Mouse (Mus musculus): ENCODE measurements around the gene Tpst2.

Gene Tpst2

DNA sequence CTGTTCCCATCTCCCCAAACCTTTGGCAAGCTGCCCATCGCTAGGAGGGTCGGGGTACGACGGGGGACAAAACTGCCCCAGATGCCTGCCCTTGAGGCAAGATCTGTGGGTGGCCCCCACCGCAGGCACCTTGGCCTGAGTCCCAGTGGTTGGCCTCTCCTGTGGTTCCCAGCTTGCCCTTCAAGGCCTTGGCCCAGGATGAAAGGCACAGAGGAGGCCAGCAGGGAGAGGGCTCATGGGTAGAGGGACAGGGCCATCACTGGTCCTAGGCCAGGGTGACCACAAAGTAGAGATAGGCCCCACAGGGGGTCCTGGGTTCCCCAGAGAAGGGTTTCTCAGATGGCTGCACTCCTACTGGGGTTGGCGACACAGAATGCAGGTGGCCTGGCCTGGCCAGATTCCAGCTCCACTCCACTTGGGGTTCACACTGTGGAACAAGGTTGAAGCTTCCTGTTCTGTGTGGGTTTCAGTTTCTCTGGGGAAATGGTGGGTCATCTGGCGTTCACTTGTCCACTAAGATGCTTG, 22.1 kb upstream of the Tpst2 start:
- in situ Hi-C loops (cut with MseI, MboI), result no loop called here

DNA sequence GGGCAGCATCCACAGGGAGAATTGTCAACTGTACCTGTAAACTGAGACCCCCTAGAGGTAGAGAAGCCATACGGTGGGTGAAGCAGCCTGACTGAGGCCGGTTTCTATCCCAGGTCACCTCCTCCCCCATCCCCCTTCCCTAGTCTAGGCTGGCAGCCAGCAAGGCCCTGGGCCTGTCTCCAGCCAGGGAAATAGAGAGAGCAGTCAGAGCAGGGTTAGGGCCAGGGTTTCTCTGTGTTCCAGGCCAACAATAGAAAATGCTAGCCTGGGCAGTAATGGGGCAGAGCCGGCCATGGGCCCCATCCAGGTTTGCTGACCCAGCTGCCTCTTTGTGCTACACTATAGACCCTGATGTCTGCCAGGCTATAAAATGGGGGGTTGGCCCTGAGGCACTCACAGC, 21.1 kb upstream of the Tpst2 start, which contains the start of gene Crybb1:
Gene Crybb1, plus strand, starts transcription at position 390 of the 400 bp plus-strand sequence.
- in situ Hi-C loops (cut with MseI, MboI), result no loop called here

DNA sequence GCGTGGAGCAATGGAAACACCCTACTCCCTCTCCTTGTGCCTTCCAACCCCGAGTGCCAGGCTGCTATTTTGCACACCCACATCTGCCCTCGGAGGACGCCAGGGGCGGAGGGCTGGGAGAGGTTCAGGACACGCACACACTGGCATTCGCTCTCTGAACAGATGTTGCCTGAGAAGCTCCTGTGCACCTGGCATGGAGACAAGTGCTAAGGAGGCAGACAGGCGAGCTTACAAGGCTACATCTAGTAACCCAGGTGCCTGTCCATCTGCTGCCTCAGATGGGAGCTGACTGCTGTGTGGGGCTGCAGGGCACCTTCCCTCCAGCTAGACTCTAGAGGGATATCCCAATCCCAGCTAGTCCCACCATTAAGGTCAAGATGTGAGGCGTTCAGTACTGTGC, 20.0 kb upstream of the Tpst2 start:
- in situ Hi-C loops (cut with MseI, MboI), result no loop called here

- in situ Hi-C loops (cut with MseI, MboI), result no loop called here
These were observed 18.6 kb upstream of the Tpst2 start for GRCm38 (mm10) chr5:112257896-112258295.

- in situ Hi-C loops (cut with MseI, MboI), result no loop called here
These were observed 16.4 kb upstream of the Tpst2 start for GRCm38 (mm10) chr5:112259862-112260650.

GRCm38 (mm10) chr5:112260818-112261217, 15.7 kb upstream of the Tpst2 start:
- in situ Hi-C loops (cut with MseI, MboI), result no loop called here

GRCm38 (mm10) chr5:112264099-112264498, 12.4 kb upstream of the Tpst2 start:
- in situ Hi-C loops (cut with MseI, MboI), result no loop called here

- in situ Hi-C loops (cut with MseI, MboI), result no loop called here
These were observed 11.4 kb upstream of the Tpst2 start for GRCm38 (mm10) chr5:112265110-112265509.

DNA sequence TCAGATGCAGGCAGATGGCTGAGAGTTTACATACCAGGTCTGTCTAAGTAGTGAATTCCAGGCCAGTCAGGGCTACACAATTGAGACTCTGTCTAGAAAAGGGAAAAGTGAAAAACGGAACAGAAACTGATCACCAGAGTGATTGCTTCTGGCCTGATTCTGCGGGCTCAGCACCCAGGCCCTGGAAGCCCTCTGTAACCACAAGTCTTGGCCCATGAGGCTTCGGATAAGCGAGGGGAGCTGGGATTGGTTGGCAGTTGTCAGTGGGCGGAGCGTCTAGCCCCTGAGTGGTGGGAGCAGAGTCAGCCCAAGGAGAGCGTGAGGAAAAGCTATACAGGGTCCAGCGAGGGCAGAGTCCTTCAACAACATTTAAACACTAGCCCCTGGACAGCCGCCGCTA, 11.0 kb upstream of the Tpst2 start:
- in situ Hi-C loops (cut with MseI, MboI), result no loop called here

DNA sequence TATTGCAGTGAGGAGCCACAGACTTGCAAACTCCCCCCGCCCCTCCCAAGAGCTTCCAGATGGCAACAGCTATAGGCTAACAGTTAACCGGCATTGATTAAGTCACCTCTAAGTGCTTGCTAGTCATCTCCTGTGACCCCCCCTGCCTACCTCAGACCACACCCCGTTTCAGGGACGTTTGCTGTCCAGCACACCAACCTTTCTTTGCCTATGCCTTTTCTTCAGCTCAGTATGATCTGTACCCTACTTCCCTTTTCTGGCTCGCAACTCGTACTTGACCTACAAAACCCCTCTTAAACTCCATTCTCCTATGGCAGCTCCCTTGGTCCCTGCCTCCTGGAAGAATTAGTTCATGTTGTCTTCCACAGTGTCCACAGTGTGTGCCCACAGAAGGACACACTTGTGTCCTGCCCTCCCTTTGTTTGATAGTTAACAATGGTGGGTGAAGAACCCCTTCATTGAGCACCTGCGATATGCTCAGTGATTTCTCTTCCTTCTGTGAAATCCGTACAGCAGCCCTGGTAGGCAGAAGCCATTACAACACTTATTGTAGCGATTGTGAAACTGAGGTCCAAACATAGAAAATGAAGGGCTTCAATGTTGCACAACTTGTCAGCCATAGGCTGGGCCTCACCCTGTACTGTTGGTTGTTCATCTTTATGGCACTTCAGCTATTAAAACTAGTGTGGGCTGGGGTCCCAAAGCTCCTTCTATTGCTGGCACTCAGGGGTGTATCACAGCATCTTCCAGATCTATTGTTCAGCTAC, 10.3 kb upstream of the Tpst2 start:
- in situ Hi-C loops (cut with MseI, MboI), result no loop called here

DNA sequence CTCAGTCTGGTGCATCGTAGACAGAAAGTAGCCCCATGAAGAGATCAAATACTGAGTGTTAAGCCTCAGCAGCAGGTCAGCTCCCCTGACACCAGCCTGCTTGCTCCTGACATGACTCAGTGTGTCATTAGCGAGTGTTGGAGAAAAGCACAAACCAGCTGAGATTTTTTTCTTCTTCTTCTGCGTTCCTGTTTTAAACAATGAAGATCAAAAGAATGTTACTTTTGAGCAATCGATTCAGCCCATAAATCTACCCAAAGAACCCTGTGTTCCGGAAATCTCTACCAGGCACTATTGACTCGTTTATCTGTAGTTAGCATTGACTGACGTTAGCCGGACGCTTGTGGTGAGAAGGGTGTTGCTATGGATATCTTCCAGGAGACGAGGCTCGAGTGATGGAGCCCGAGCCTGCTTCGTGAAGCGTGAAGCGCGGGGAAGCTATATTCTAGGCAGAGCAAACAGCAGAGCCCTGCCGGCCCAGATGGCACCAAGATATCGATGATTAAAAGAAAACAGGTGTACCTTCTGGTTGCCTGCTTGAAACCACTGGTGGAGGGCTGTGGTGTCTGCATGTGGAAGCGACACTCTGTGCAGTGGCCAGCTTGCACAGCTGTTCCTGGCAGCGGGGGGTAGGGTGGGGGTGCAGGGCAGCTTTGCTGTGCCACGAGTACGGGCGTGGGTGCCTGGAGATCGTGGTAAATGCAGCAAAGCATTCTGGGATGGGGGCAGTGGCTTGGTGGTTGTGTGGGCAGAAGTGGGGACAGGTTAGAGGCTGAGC, 5.5 kb upstream of the Tpst2 start:
- in situ Hi-C loops (cut with MseI, MboI), result no loop called here

DNA sequence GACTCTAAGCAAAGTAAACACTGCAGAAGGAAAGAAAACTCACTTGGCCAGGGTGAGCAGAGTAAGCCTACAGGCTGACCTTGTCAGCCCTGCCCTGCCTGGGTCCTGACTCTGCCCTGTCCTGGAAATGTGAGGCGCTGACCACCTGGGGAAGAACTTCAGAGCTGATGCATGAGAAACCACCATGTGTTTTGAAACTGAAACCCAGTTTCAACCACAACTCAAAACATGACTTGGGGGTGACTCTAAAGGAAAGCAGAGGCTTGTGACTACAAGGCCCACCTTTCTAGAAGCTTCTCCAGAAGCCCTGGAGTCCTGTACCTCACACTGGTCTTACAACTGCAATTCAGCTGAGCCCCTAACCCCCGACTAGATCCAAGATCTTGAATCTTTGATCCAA, 3.6 kb upstream of the Tpst2 start:
- in situ Hi-C loops (cut with MseI, MboI), result no loop called here

- in situ Hi-C loops (cut with MseI, MboI), result no loop called here
These were observed 2.6 kb upstream of the Tpst2 start for GRCm38 (mm10) chr5:112273746-112274463.

DNA sequence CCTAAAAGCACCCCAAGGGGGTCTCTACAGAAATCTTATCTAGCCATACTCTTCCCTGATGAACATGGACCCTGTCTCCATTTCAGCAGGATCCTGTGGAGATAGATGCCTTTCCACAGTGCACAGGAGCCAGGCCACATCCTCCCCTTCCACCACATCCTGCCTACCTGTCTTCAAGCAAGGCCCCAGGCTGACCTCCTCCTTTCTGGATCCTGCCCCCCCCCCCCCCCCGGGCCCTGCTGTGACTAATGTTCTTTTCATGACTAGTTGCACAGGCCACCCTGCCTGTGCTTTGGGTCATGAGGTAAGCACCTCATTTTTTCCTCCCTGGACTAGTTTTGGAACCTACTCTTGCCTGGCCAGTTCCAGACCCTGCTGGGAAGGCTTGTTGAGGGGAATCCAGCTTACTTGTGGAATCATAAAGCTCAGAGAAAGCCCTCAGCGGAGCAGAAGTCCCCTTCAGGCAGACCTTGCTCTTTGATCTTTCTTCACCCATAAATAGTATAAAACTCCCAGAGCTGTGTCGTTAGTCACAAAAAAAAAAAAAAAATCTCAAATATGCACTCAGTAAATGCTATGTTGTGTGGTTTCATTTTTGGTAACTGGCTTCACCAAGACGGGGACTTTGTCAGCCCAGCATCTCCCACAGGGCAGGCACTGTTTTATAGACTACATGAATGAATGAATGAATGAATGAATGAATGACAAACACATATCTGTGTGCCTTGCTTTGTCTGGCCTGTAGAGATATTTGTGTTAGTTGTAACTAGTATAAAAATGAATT, 1.3 kb upstream of the Tpst2 start:
- in situ Hi-C loops (cut with MseI, MboI), result no loop called here

- in situ Hi-C loops (cut with MseI, MboI), result no loop called here
These were observed 437 bp downstream of the Tpst2 start for GRCm38 (mm10) chr5:112276907-112277348.

- in situ Hi-C loops (cut with MseI, MboI), result no loop called here
These were observed 1.5 kb downstream of the Tpst2 start for GRCm38 (mm10) chr5:112277906-112278470.

DNA sequence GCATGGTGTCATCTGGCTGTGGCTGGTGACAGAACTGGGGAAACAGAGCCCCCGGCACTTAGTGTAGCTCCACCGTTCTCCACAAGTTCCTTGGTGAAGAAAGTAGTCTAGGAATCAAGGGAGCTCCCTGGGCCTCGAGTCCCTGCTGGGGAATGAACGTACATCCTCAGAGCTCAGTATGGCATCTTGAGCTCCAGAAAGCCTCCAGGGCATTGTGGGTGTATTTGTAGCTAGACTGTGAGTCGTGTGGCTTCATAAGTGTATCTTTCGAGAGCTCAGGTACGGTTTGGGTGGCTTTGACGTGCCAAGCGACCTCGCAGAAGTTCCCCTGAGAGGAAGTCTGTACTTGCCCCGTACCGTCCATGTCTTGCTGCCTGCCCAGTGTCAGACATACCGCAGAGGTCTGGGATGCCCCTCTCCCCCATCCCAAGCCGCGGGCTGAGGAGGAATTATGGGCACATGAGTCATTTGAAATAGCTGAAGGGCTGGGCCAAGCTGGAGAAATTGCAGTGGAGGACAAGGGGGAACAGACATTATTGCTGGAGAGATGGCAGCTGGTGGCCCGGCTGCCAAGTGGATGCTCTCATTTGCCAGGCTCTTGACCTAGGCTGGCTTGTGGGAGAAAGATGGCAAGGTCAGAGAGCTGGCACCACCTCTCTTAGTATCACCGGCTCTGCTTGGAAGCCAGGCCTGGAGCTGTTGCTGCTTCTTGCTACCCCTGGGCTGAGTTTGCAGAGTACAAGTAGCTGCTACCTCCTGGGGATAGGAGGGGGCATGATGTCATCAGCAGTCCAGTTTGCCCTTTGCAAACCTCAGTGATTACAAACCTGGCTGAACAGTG, 2.9 kb downstream of the Tpst2 start:
- in situ Hi-C loops (cut with MseI, MboI), result no loop called here

DNA sequence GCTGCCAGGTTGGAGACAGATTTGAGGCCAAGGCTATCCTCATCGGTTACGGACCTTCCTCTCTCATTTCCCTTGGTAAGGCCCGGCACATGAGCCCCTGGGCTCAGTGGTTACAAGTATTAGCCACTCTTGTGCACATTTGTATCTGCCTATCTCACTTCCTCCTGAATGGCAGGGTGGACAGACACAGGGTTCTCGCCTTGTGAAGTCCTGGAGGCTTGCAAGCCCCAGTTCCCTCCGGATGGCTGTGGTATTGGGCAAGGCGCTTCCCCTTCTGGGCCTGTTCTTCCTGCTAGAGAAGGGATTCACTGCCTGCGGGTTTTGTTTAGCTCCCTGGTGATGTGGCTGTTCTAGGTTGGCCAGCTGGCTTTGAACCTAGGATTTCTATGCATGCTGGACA, 3.7 kb downstream of the Tpst2 start:
- in situ Hi-C loops (cut with MseI, MboI), result no loop called here
